Mouse (Mus musculus) neural tube, embryonic 14.5 days (tissue): ENCODE data around the gene Ythdf2. TPM values are rescaled to one million over a fixed set of nuclear protein-coding genes. Genes with fewer than 3 reads are reported as not detected.

ENCODE experiments used
- ATAC-seq: fragments of 200-750 bp; cut with Nextera tagmentation; 2 replicates; pipeline ENCODE4 v1.8.0; 2017; ENCODE audit warnings: low read depth, mild to moderate bottlenecking, moderate TSS enrichment, moderate library complexity
- H3K27ac ChIP-seq: fragments of 300-500 bp; sonication (generic); 2 replicates; pipeline ENCODE4 v1.5.1; 2014; ENCODE audit warnings: low read depth, mild to moderate bottlenecking, control low read depth, low read length, moderate library complexity, mixed read lengths
- H3K27me3 ChIP-seq: fragments of 300-500 bp; sonication (generic); 2 replicates; pipeline ENCODE4 v1.6.1; 2014; ENCODE audit warnings: low read length; ENCODE audit not compliant: control insufficient read depth, insufficient read depth
- H3K36me3 ChIP-seq: fragments of 300-500 bp; sonication (generic); 2 replicates; pipeline ENCODE4 v1.6.1; 2014; ENCODE audit warnings: low read length, mixed read lengths; ENCODE audit not compliant: control insufficient read depth, insufficient read depth
- H3K4me1 ChIP-seq: fragments of 300-500 bp; sonication (generic); 2 replicates; pipeline ENCODE4 v1.6.1; 2014; ENCODE audit warnings: low read length; ENCODE audit not compliant: control insufficient read depth, insufficient read depth
- H3K4me2 ChIP-seq: fragments of 300-500 bp; sonication (generic); 2 replicates; pipeline ENCODE4 v1.6.1; 2014; ENCODE audit warnings: mild to moderate bottlenecking, low read depth, low read length, control low read depth
- H3K4me3 ChIP-seq: fragments of 300-500 bp; sonication (generic); 2 replicates; pipeline ENCODE4 v1.5.1; 2014; ENCODE audit warnings: low read depth, low read length, control low read depth, mixed read lengths
- H3K9ac ChIP-seq: fragments of 300-500 bp; sonication (generic); replicated peaks from 2 replicates; pipeline ENCODE4 v1.6.1; 2014; ENCODE audit warnings: low read depth, mild to moderate bottlenecking, control low read depth, low read length, mixed read lengths
- H3K9me3 ChIP-seq: fragments of 300-500 bp; sonication (generic); 2 replicates; pipeline ENCODE4 v1.6.1; 2016; ENCODE audit warnings: low read length; ENCODE audit not compliant: control insufficient read depth
- WGBS: fragments of 180-500 bp; shearing (Covaris S2); extraction: QIAGEN DNeasy Blood & Tissue Kit; methylation state at CpG from one replicate; pipeline ENCODE4 v1.1.7; 2014; 5-methylcytosine and 5-hydroxymethylcytosine counted together
- polyA plus RNA-seq: library from polyadenylated mRNA; unstranded; fragments of >200 nt; fragmentation: Nextera tagmentation; extraction: Ambion mirVana; gene quantifications from 2 replicates; pipeline ENCODE4 v1.2.1, GENCODE M21; 2014

The Ythdf2 gene
- polyA plus RNA-seq, 1 experiment from 2014 or later = 124 TPM

DNA sequence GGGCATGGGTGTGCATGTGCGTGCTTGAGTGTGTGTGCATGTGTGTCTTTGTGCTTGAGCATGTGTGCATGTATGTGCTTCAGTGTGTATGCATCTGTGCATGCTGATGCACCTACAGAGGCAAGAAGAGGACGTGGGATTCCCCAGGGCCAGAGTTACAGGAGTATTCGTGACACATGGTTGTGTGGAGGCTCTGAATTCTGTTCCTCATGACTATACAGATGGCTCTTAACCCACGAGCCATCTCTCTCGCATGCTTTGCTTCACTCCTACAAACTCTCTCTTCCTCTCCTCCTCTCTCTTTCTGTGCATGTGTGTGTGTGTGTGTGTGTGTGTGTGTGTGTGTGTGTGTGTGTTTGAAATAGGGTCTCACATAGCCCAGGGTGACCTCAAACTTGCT is 42.3 kb downstream of the Ythdf2 start:
- no peak overlapping the region for H3K4me3 ChIP-seq
- no peaks in the 10 kb centered on the region for H3K36me3 ChIP-seq
- no peaks in the 10 kb centered on the region for H3K27me3 ChIP-seq
- ATAC-seq = no peak
- no peak overlapping the region for H3K9ac ChIP-seq
- no peak overlapping the region for H3K4me2 ChIP-seq
- WGBS = 83% methylated on average over 5 of the region's 5 CpGs
- no peak overlapping the region for H3K27ac ChIP-seq
- no peaks in the 10 kb centered on the region for H3K9me3 ChIP-seq
- H3K4me1 ChIP-seq = 0 out of 2 replicates have a peak, but pooled peaks cover 9% of the 10 kb centered on the region

DNA sequence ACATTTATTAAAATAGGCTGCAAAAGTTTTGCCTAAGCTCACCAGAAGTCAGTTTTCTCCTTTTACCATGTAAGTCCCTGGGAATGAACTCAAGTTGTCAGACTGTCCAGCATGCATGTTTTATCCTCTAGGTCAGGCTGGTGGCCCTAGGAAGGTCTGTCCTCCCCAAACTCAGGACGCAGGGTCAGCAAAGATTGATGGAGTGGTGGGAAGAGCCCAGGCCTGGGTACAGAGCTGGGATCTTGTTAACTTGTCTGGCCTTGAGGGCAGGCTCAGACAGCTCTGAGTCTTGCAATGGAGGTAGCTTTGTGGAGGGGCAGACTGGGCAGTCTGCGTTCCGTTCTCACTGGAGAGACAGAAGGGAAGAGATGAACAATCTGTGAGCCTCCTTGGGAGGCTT is 42.8 kb downstream of the Ythdf2 start:
- Histone ChIP-seq H3K4me2 (no peak overlapping the region), H3K27ac (no peak overlapping the region), H3K4me1 (0 out of 2 replicates have a peak, but pooled peaks cover 9% of the 10 kb centered on the region), H3K9ac (no peak overlapping the region), H3K9me3 (no peaks in the 10 kb centered on the region), H3K36me3 (no peaks in the 10 kb centered on the region), H3K27me3 (no peaks in the 10 kb centered on the region), H3K4me3 (no peak overlapping the region)
- WGBS = 89% methylated on average over 3 of the region's 3 CpGs
- ATAC-seq = no peak

DNA sequence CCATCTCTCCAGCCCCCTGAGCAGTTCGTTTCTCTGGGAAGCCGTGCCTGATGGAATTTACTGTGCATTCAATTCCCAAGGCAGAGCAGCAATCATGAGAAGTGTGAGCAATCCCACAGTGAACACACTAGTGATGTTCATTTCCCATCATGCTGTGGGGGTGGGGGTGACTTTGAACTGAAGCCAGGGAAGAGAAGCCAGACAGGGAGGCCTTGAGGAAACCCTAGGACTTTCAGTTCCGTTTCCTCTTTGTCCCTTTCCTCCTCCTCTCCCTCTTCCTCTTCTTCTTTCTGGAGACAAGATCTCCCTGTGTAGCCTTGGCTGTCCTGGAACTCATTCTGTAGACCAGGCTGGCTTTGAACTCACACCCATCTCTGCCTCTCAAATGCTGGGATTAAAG is 44.7 kb downstream of the Ythdf2 start:
- Histone ChIP-seq H3K27ac (no peak overlapping the region), H3K9me3 (no peaks in the 10 kb centered on the region), H3K4me1 (0 out of 2 replicates have a peak, but pooled peaks cover 9% of the 10 kb centered on the region), H3K27me3 (no peaks in the 10 kb centered on the region), H3K9ac (no peak overlapping the region), H3K36me3 (no peaks in the 10 kb centered on the region), H3K4me3 (no peak overlapping the region), H3K4me2 (no peak overlapping the region)
- no peak for ATAC-seq
- WGBS = 63% methylated on average over 3 of the region's 3 CpGs

DNA sequence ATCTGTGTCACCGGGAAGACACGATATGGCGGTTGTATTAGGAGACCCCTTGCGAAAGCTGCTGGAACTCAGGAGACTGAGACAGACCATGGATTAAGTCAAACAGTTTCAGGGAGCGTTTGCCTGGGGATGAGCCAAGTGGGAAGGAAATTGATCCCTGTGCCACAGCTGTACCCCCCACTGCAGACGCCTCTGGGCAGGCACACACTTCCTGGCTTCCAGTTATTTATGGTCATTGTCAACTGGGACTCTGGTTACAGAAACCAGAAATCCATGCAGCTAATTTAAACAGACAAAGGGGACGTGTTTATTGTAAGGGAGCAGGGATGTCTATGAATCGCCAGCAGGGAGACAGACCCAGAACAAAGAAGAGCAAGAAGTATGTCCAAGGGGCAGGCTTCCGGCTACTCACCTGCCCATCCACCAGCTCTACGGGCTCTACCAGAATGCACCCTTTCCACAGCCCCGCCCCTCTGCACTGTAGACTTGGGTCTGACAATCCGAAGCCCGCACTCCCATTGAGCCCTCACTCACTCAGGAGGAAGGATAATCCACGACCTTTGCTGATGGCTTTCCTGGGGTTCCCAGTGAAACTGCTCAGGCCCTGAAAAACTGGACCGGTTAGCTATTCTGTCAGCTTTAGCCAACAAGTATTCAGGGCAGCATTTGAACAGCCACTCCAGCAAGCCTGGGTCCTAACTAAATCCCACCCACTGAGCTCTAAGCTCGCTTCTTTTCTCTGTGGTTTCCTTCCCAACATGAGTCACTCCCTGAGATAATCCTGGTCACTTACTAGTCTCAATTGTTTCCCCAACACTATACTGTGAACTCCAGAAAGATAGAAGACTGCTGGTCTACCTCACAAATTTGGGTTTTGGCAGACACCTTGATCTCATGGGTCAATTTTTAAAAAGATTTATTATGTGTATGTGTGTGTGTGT is 45.5 kb downstream of the Ythdf2 start:
- 39% methylated on average over 16 of the region's 16 CpGs for WGBS
- H3K4me2 ChIP-seq = no peak overlapping the region
- no peaks in the 10 kb centered on the region for H3K36me3 ChIP-seq
- no peak overlapping the region for H3K27ac ChIP-seq
- no peaks in the 10 kb centered on the region for H3K27me3 ChIP-seq
- H3K4me3 ChIP-seq = no peak overlapping the region
- no peak overlapping the region for H3K9ac ChIP-seq
- no peaks in the 10 kb centered on the region for H3K9me3 ChIP-seq
- H3K4me1 ChIP-seq = 0 out of 2 replicates have a peak, but pooled peaks cover 9% of the 10 kb centered on the region
- no peak for ATAC-seq

DNA sequence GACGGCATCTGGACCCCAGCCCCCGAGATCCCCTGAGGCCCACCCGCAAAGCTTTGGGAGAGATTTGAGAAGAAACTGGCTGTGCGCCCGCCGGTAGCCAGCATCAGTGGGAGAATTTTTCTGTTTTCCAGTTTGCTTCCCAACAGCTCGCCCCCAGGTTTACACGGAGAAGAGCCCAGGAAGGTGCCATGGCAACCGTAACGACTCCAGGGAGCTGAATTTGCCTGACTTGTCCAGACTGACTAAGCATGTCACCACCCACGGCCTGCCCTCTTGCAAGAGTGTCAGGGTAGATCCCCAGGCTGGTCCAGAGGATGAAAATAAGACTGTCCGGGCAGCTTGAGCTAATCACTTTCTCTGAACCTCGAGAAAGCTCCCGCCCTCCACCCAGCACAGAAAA is 46.4 kb downstream of the Ythdf2 start:
- WGBS = 41% methylated on average over 14 of the region's 14 CpGs
- ATAC-seq = no peak
- H3K4me3 ChIP-seq = no peak overlapping the region
- H3K4me2 ChIP-seq = no peak overlapping the region
- H3K9me3 ChIP-seq = no peaks in the 10 kb centered on the region
- no peaks in the 10 kb centered on the region for H3K27me3 ChIP-seq
- H3K9ac ChIP-seq = no peak overlapping the region
- 0 out of 2 replicates have a peak, but pooled peaks cover 9% of the 10 kb centered on the region for H3K4me1 ChIP-seq
- no peaks in the 10 kb centered on the region for H3K36me3 ChIP-seq
- H3K27ac ChIP-seq = no peak overlapping the region

DNA sequence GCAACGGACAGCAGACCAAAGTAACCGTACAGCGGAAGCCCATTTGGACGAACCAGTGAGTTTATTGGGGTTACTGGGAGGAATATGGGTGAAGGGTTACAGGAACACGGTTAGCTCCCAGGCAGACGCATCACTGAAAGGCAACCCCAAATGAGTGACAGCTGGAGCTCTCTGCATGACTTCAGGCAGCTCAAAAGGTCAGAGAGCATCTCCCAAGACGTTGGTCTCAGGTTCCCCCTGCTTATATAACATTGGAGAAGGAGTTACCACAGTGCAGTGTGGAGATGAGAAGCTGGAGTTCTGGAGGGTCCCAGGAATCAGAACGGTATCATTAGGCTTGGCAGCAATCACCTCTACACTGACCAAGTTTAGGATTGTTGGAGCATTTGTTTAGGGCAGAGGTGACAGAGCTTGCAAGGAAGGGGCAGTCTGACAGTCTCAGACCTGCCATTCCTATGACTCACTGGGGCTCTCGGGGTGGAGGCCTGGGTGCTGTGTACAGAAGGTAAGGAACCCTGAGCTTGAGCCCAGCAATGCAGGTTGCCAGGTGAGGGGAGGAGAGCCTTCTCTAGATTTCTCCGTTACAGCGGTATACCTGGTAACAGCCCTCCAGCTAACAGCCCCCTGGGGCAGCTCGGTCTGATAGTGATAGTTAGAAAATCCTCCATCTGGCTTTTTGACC is 55.0 kb downstream of the Ythdf2 start:
- Histone ChIP-seq H3K9me3 (no peaks in the 10 kb centered on the region), H3K36me3 (no peaks in the 10 kb centered on the region), H3K4me1 (peaks cover 6% of the 10 kb centered on the region; the same call in 1 of the 2 replicates), H3K27ac (no peak overlapping the region), H3K4me3 (no peak overlapping the region), H3K27me3 (no peaks in the 10 kb centered on the region), H3K4me2 (no peak overlapping the region), H3K9ac (no peak overlapping the region)
- WGBS = 66% methylated on average over 12 of the region's 12 CpGs
- no peak for ATAC-seq

DNA sequence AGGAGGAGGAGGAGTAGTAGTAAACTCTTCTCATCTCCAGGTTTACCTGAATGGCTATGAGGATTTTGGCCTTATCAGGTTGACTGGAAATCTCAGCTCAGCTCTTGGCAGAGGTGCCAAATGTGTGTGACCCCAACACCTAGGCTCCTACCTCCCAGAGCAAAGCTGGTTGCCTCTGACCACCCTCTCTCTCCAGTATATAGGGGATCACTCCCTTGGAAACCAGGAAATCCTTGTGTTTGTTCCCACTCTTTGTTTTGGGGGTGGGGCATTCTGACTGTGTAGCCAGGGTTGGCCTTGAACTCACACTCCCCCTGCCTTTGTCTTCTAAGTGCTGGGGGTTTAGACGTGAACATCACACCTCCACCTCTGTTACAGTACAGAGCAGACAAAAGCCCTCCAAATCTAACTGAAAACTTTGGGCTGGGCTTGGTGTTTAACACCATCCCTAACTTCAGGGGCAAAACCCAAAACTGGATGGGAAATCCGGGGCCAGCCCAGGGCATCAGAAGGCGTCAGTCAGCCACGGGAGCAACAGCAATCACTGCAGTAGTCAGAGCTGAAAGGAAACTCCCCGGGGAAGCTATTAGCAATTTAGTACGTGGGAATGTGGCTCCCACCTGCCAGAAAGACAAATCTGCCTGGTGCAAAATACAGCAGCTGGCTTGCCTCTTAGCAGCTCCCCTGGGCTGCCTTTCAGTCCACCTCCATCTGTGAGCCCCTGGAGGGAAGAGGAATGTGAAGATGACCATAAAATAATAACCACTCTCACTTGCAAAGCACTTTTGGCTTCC is 57.0 kb downstream of the Ythdf2 start:
- Histone ChIP-seq H3K36me3 (no peaks in the 10 kb centered on the region), H3K4me1 (peaks cover 6% of the 10 kb centered on the region; the same call in 1 of the 2 replicates), H3K27ac (no peak overlapping the region; the same call in 1 of the 2 replicates), H3K9me3 (no peaks in the 10 kb centered on the region), H3K9ac (no peak overlapping the region), H3K4me3 (no peak overlapping the region), H3K27me3 (no peaks in the 10 kb centered on the region), H3K4me2 (no peak overlapping the region)
- no peak; the same call in 1 of the 2 replicates for ATAC-seq
- 2% methylated on average over 6 of the region's 6 CpGs for WGBS

DNA sequence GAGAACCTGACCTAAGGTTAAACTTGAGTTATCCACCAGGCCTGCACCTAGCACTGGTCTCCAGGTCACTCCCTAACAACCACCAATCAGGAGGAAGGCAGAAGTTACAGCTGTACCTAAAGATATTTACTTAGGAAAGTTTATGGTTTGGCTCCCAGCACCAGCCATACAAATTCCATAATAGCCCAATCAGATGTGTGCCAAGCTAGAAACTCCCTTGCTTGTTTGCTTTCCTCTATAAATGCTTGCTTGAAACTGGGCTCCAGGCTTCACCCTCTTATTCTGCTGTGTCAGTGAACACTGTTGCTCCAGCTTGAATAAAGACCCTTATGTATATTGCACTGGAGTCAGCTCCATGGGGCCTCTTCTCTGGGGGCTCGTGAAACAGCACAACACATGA is 60.4 kb downstream of the Ythdf2 start:
- ATAC-seq = no peak
- Histone ChIP-seq H3K4me3 (no peak overlapping the region), H3K4me2 (no peak overlapping the region), H3K27ac (no peak overlapping the region), H3K4me1 (peaks cover 6% of the 10 kb centered on the region; the same call in 1 of the 2 replicates), H3K36me3 (no peaks in the 10 kb centered on the region), H3K27me3 (no peaks in the 10 kb centered on the region), H3K9ac (no peak overlapping the region), H3K9me3 (no peaks in the 10 kb centered on the region)
- 59% methylated on average over 1 of the region's 1 CpGs for WGBS
